Mouse (Mus musculus): Measurements from ENCODE around the gene Hbb-y. TPM values are rescaled to one million over a fixed set of nuclear protein-coding genes. Genes with fewer than 3 reads are reported as not detected.

The Hbb-y gene
- polyA plus RNA-seq, 1 experiment from 2014 or later: 542 TPM

Other genes with a start within 250 kb of the Hbb-y start
- gene Olfr620, start 240.7 kb downstream of the Hbb-y start, polyA plus RNA-seq (2015; fragmentation: Nextera tagmentation; extraction: Ambion mirVana): not detected in 2 replicates
- not detected in 2 replicates for gene Olfr622, start 210.5 kb downstream of the Hbb-y start, polyA plus RNA-seq (2015; fragmentation: Nextera tagmentation; extraction: Ambion mirVana)
- gene Olfr623, start 189.5 kb downstream of the Hbb-y start, polyA plus RNA-seq (2015; fragmentation: Nextera tagmentation; extraction: Ambion mirVana): not detected in 2 replicates
- gene Olfr624, start 182.0 kb downstream of the Hbb-y start, polyA plus RNA-seq (2015; fragmentation: Nextera tagmentation; extraction: Ambion mirVana): 0.02 TPM in 2 replicates
- not detected in 2 replicates for gene Olfr625-ps1, start 170.5 kb downstream of the Hbb-y start, polyA plus RNA-seq (2015; fragmentation: Nextera tagmentation; extraction: Ambion mirVana)
- not detected in 2 replicates for gene Olfr243, start 138.5 kb downstream of the Hbb-y start, polyA plus RNA-seq (2015; fragmentation: Nextera tagmentation; extraction: Ambion mirVana)
- not detected in 2 replicates for gene Olfr628, start 122.8 kb downstream of the Hbb-y start, polyA plus RNA-seq (2015; fragmentation: Nextera tagmentation; extraction: Ambion mirVana)
- gene Olfr629, start 108.3 kb downstream of the Hbb-y start, polyA plus RNA-seq (2015; fragmentation: Nextera tagmentation; extraction: Ambion mirVana): 0.08 TPM in 1 of 2 replicates, not detected in the other
- not detected in 2 replicates for gene Olfr630, start 95.9 kb downstream of the Hbb-y start, polyA plus RNA-seq (2015; fragmentation: Nextera tagmentation; extraction: Ambion mirVana)
- gene Olfr69, start 81.6 kb downstream of the Hbb-y start, polyA plus RNA-seq (2015; fragmentation: Nextera tagmentation; extraction: Ambion mirVana): not detected in 2 replicates
- not detected in 2 replicates for gene Olfr68, start 73.5 kb downstream of the Hbb-y start, polyA plus RNA-seq (2015; fragmentation: Nextera tagmentation; extraction: Ambion mirVana)
- not detected in 2 replicates for gene Olfr67, start 61.4 kb downstream of the Hbb-y start, polyA plus RNA-seq (2015; fragmentation: Nextera tagmentation; extraction: Ambion mirVana)
- gene Hbb-bt, start 39.2 kb downstream of the Hbb-y start, polyA plus RNA-seq (2015; fragmentation: Nextera tagmentation; extraction: Ambion mirVana): 48,050 and 52,773 TPM in 2 replicates
- 116,188 and 122,775 TPM in 2 replicates for gene Hbb-bs, start 25.1 kb downstream of the Hbb-y start, polyA plus RNA-seq (2015; fragmentation: Nextera tagmentation; extraction: Ambion mirVana)
- gene Hbb-bh2, start 12.7 kb downstream of the Hbb-y start, polyA plus RNA-seq (2015; fragmentation: Nextera tagmentation; extraction: Ambion mirVana): not detected in 2 replicates
- 44.8 and 64.6 TPM in 2 replicates for gene Hbb-bh1, start 10.1 kb downstream of the Hbb-y start, polyA plus RNA-seq (2015; fragmentation: Nextera tagmentation; extraction: Ambion mirVana)
- gene Olfr66, start 33.0 kb upstream of the Hbb-y start, polyA plus RNA-seq (2015; fragmentation: Nextera tagmentation; extraction: Ambion mirVana): 0.13 TPM in 1 of 2 replicates, not detected in the other
- not detected in 2 replicates for gene Olfr64, start 41.3 kb upstream of the Hbb-y start, polyA plus RNA-seq (2015; fragmentation: Nextera tagmentation; extraction: Ambion mirVana)
- gene Olfr65, start 50.3 kb upstream of the Hbb-y start, polyA plus RNA-seq (2015; fragmentation: Nextera tagmentation; extraction: Ambion mirVana): not detected in 2 replicates
- gene Olfr631, start 75.6 kb upstream of the Hbb-y start, polyA plus RNA-seq (2015; fragmentation: Nextera tagmentation; extraction: Ambion mirVana): 0.20 and 0.48 TPM in 2 replicates
- gene Olfr632, start 81.1 kb upstream of the Hbb-y start, polyA plus RNA-seq (2015; fragmentation: Nextera tagmentation; extraction: Ambion mirVana): 0.16 and 0.23 TPM in 2 replicates
- 0.02 TPM in 1 of 2 replicates, not detected in the other for gene Olfr633, start 91.2 kb upstream of the Hbb-y start, polyA plus RNA-seq (2015; fragmentation: Nextera tagmentation; extraction: Ambion mirVana)
- not detected in 2 replicates for gene Olfr635, start 117.9 kb upstream of the Hbb-y start, polyA plus RNA-seq (2015; fragmentation: Nextera tagmentation; extraction: Ambion mirVana)
- not detected in 2 replicates for gene Olfr638, start 145.5 kb upstream of the Hbb-y start, polyA plus RNA-seq (2015; fragmentation: Nextera tagmentation; extraction: Ambion mirVana)
- gene Olfr639, start 164.1 kb upstream of the Hbb-y start, polyA plus RNA-seq (2015; fragmentation: Nextera tagmentation; extraction: Ambion mirVana): not detected in 2 replicates
- not detected in 2 replicates for gene Olfr640, start 172.4 kb upstream of the Hbb-y start, polyA plus RNA-seq (2015; fragmentation: Nextera tagmentation; extraction: Ambion mirVana)
- not detected in 2 replicates for gene Olfr641, start 182.2 kb upstream of the Hbb-y start, polyA plus RNA-seq (2015; fragmentation: Nextera tagmentation; extraction: Ambion mirVana)
- not detected in 2 replicates for gene Olfr642, start 199.4 kb upstream of the Hbb-y start, polyA plus RNA-seq (2015; fragmentation: Nextera tagmentation; extraction: Ambion mirVana)
- gene 4930516K23Rik, start 208.2 kb upstream of the Hbb-y start, polyA plus RNA-seq (2015; fragmentation: Nextera tagmentation; extraction: Ambion mirVana): not detected in 2 replicates
- not detected in 2 replicates for gene Olfr644, start 218.7 kb upstream of the Hbb-y start, polyA plus RNA-seq (2015; fragmentation: Nextera tagmentation; extraction: Ambion mirVana)
- gene Olfr645, start 232.2 kb upstream of the Hbb-y start, polyA plus RNA-seq (2015; fragmentation: Nextera tagmentation; extraction: Ambion mirVana): not detected in 2 replicates

All from liver, embryonic 15.5 days (tissue).